In the genomic region with DNA sequence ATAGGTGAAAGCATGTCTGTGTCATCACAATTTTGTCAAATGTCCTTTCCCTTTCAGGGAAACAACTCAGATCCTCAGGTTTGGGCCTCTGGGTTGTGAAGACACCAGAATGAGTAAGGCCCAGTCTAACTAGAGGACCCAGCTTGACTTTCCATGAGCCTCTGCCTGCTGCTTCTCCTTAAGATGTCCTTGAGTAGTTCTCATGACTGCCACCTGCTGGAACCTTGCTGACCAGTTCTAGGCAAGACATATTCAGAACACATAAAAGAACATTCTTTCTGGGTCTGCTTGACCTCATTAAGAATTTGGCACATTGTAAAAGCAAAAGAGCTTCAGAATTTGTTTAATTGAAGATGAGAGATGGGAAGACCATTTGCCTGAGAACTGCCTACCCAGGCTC, we compare ENCODE assay signal across 9 mouse cellular contexts. TPM values are rescaled to one million over a fixed set of nuclear protein-coding genes. Genes with fewer than 3 reads are reported as not detected.
DNase-seq lines count a peak whose midpoint lies in the region; ATAC-seq and TF ChIP-seq lines count a peak whose summit lies in the region.
"Had no signal": no experiment of that assay in that cellular context is flagged by ENCODE, and none has a peak within 500 bp of the region (broad histone marks: within the 10 kb centered on the region; RNA-seq: fewer than 3 reads in every experiment).

No protein-coding gene starts in this region.

- H3K9me3 ChIP-seq in hindbrain, embryonic 10.5 days, result no peaks in the 10 kb centered on the region
- no peaks in the 10 kb centered on the region for H3K9me3 ChIP-seq in hindbrain, embryonic 13.5 days
- no peaks in the 10 kb centered on the region for H3K9me3 ChIP-seq in hindbrain, postnatal 0 days (ENCODE audit: low read length)
- H3K9me3 ChIP-seq: stomach, embryonic 15.5 days had no signal

- peak; percentile 76 for TF ChIP-seq CTCF in Patski (IDR thresholded peaks at IDR 0.05)
- peak; percentile 63 for TF ChIP-seq CTCF in hindbrain, postnatal 0 days (IDR thresholded peaks at IDR 0.05; ENCODE audit: low read depth)

- DNase-seq in hindbrain, embryonic 10.5 days (ENCODE audit: low spot score), result peak; percentile 51
- peak; percentile 24 for DNase-seq in Patski (ENCODE audit: low read depth, low spot score)
- peak; percentile 41 for DNase-seq in embryo, embryonic 11.5 days (ENCODE audit: low read depth, low spot score)
- DNase-seq in hindbrain, postnatal 0 days (ENCODE audit: low spot score), result peak; percentile 62
- peak; percentile 8 to 52 for DNase-seq in left cerebral cortex, postnatal 25 days (ENCODE audit: low spot score in 2 of 2)
- DNase-seq in retina, embryonic 14.5 days (ENCODE audit: low spot score), result peak; percentile 70

- intact Hi-C loops in left cerebral cortex, postnatal 25 days (cut with DNase I), result loop anchor here (1.0 kb wide), 1 partner anchor 280 kb away; no protein-coding TSS in a partner anchor

- in situ Hi-C loops in Patski (cut with MboI; ENCODE audit: low pct_unique_long_range_greater_than_20kb), result loop anchor here (5.0 kb wide), 1 partner anchor 275 kb away; no protein-coding TSS in a partner anchor

- H3K9ac ChIP-seq in hindbrain, embryonic 13.5 days, result no peak overlapping the region
- H3K9ac ChIP-seq in hindbrain, postnatal 0 days (replicated peaks; ENCODE audit: low read length), result no peak overlapping the region
- H3K9ac ChIP-seq: stomach, embryonic 15.5 days had no signal

- H3K36me3 ChIP-seq in hindbrain, embryonic 10.5 days, result no peaks in the 10 kb centered on the region
- no peaks in the 10 kb centered on the region for H3K36me3 ChIP-seq in hindbrain, embryonic 13.5 days
- H3K36me3 ChIP-seq in hindbrain, postnatal 0 days (ENCODE audit: insufficient read depth, low read length), result no peaks in the 10 kb centered on the region
- H3K36me3 ChIP-seq: stomach, embryonic 15.5 days had no signal

- H3K27ac ChIP-seq in hindbrain, embryonic 10.5 days, result no peak overlapping the region
- no peak overlapping the region for H3K27ac ChIP-seq in hindbrain, embryonic 13.5 days
- no peak overlapping the region for H3K27ac ChIP-seq in hindbrain, postnatal 0 days
- H3K27ac ChIP-seq: stomach, embryonic 15.5 days had no signal

- no peaks in the 10 kb centered on the region for H3K4me1 ChIP-seq in hindbrain, embryonic 10.5 days (replicated peaks)
- no peaks in the 10 kb centered on the region for H3K4me1 ChIP-seq in hindbrain, embryonic 13.5 days (replicated peaks)
- no peaks in the 10 kb centered on the region for H3K4me1 ChIP-seq in hindbrain, postnatal 0 days (ENCODE audit: insufficient read depth, low read length)
- H3K4me1 ChIP-seq: stomach, embryonic 15.5 days had no signal

- H3K4me2 ChIP-seq in hindbrain, embryonic 13.5 days, result no peak overlapping the region
- H3K4me2 ChIP-seq in hindbrain, postnatal 0 days (ENCODE audit: low read depth, low read length), result no peak overlapping the region
- H3K4me2 ChIP-seq: stomach, embryonic 15.5 days had no signal

- no peak overlapping the region for H3K4me3 ChIP-seq in hindbrain, embryonic 10.5 days
- no peak overlapping the region for H3K4me3 ChIP-seq in hindbrain, embryonic 13.5 days
- H3K4me3 ChIP-seq in hindbrain, postnatal 0 days (ENCODE audit: low read length), result no peak overlapping the region
- H3K4me3 ChIP-seq: stomach, embryonic 15.5 days had no signal

- POLR2A ChIA-PET in Patski (lab: Charles Lee), result no interaction called here

- CTCF ChIA-PET in Patski (lab: Charles Lee), result interaction anchor here (0.6 to 2.3 kb wide), 15 partner anchors 9 to 309 kb away, joined by 3 to 7 read pairs (median 3); no protein-coding TSS in a partner anchor

- H3K27me3 ChIP-seq in hindbrain, embryonic 10.5 days (ENCODE audit: insufficient read depth, poor library complexity, severe bottlenecking), result no peaks in the 10 kb centered on the region
- H3K27me3 ChIP-seq in hindbrain, embryonic 13.5 days, result no peaks in the 10 kb centered on the region
- no peaks in the 10 kb centered on the region for H3K27me3 ChIP-seq in Patski
- H3K27me3 ChIP-seq in hindbrain, postnatal 0 days (ENCODE audit: insufficient read depth, low read length), result no peaks in the 10 kb centered on the region
- H3K27me3 ChIP-seq: stomach, embryonic 15.5 days had no signal

- no peak for ATAC-seq in hindbrain, embryonic 13.5 days (ENCODE audit: low FRiP score)
- ATAC-seq in Patski, result peak; percentile 54
- peak; percentile 62; the same call in 1 of the 2 replicates for ATAC-seq in hindbrain, postnatal 0 days
- no peak for ATAC-seq in inflammation-experienced regulatory T-cells, adult 6 months

RNA-seq across cellular contexts. Expression of a gene that starts 50.2 kb away (rescaled TPM):
- 1.4 and 1.6 TPM in 2 replicates for polyA plus RNA-seq in hindbrain, embryonic 10.5 days (2016; fragmentation: Nextera tagmentation; extraction: Ambion mirVana)
- polyA plus RNA-seq in hindbrain, embryonic 13.5 days (2015; fragmentation: Nextera tagmentation; extraction: Ambion mirVana), result 0.27 and 0.56 TPM in 2 replicates
- not detected for polyA plus RNA-seq in Patski (2021)
- total RNA-seq in hindbrain, postnatal 0 days (2014; rRNA removed), result not detected in 2 replicates
- polyA plus RNA-seq in hindbrain, postnatal 0 days (2015; fragmentation: Nextera tagmentation; extraction: Ambion mirVana), result 0.14 and 0.15 TPM in 2 replicates
- total RNA-seq in left cerebral cortex, postnatal 25 days (2021), result not detected
- not detected for polyA plus RNA-seq in inflammation-experienced regulatory T-cells, adult 6 months (2017; shearing (Covaris generic))

Comparison
In these comparisons a context has a peak if more than half of its experiments do, and no peak if none do; other contexts are left out.
1. ATAC-seq: peak in Patski (single experiment) and hindbrain, postnatal 0 days (single experiment); none in hindbrain, embryonic 13.5 days (single experiment) and inflammation-experienced regulatory T-cells, adult 6 months (single experiment).
2. Peak in every context shown above with its lines, with median percentiles within 50 percentile points of each other: DNase-seq.